Comparison of ENCODE assay signal across 11 mouse cellular contexts in genomic region chr10:71025131-71025894, GRCm38 (mm10).
DNase-seq lines count a peak whose midpoint lies in the region; ATAC-seq and TF ChIP-seq lines count a peak whose summit lies in the region.
"Had no signal": no experiment of that assay in that cellular context is flagged by ENCODE, and none has a peak within 500 bp of the region (broad histone marks: within the 10 kb centered on the region; RNA-seq: fewer than 3 reads in every experiment).

No protein-coding gene starts in this region.

- peak overlapping the region; percentile 27; the same call in 1 of the 2 replicates for H3K27ac ChIP-seq in kidney, adult 2 months (ENCODE audit: insufficient read depth, low read depth, low read length)
- H3K27ac ChIP-seq in lung, embryonic 14.5 days (ENCODE audit: low read depth) = peak overlapping the region; percentile 82
- H3K27ac ChIP-seq in midbrain, embryonic 11.5 days (ENCODE audit: low read depth, low read length) = no peak overlapping the region
- H3K27ac ChIP-seq: hindbrain, embryonic 10.5 days; macrophage had no signal

- H3K4me1 ChIP-seq in kidney, adult 2 months (ENCODE audit: control insufficient read depth, insufficient read depth, low read length) = no peaks in the 10 kb centered on the region
- H3K4me1 ChIP-seq in lung, embryonic 14.5 days (ENCODE audit: insufficient read depth) = peaks cover 27% of the 10 kb centered on the region; the same call in 1 of the 2 replicates
- H3K4me1 ChIP-seq in midbrain, embryonic 11.5 days (ENCODE audit: control insufficient read depth, insufficient read depth, low read length) = no peaks in the 10 kb centered on the region
- H3K4me1 ChIP-seq: hindbrain, embryonic 10.5 days had no signal

- no peak overlapping the region for H3K4me3 ChIP-seq in kidney, adult 2 months (ENCODE audit: insufficient read depth, low read depth, low read length)
- H3K4me3 ChIP-seq in lung, embryonic 14.5 days (ENCODE audit: low read depth, low read length) = no peak overlapping the region
- H3K4me3 ChIP-seq in midbrain, embryonic 11.5 days (ENCODE audit: low read depth, low read length) = no peak overlapping the region
- H3K4me3 ChIP-seq: hindbrain, embryonic 10.5 days had no signal

- intact Hi-C loops in heart, postnatal 25 days (cut with DNase I) = loop anchor here (5.0 kb wide), 1 partner anchor 37 kb away; no protein-coding TSS in a partner anchor

- WGBS in kidney, adult 2 months = 56% methylated on average over 18 of the region's 18 CpGs
- WGBS in lung, embryonic 14.5 days = 29% methylated on average over 18 of the region's 18 CpGs
- 89% methylated on average over 18 of the region's 18 CpGs for WGBS in midbrain, embryonic 11.5 days

- H3K9me3 ChIP-seq in lung, embryonic 14.5 days (ENCODE audit: low read depth, low read length) = no peaks in the 10 kb centered on the region
- no peaks in the 10 kb centered on the region for H3K9me3 ChIP-seq in midbrain, embryonic 11.5 days (ENCODE audit: control insufficient read depth, low read length)
- H3K9me3 ChIP-seq: hindbrain, embryonic 10.5 days had no signal

- TF ChIP-seq POLR2A in kidney, adult 2 months (IDR thresholded peaks at IDR 0.05; ENCODE audit: low read depth, low read length) = no peak

- no peaks in the 10 kb centered on the region for H3K27me3 ChIP-seq in kidney, adult 2 months (replicated peaks; ENCODE audit: control insufficient read depth, insufficient read depth, low read length)
- no peaks in the 10 kb centered on the region for H3K27me3 ChIP-seq in lung, embryonic 14.5 days (ENCODE audit: insufficient read depth, low read length)
- no peaks in the 10 kb centered on the region for H3K27me3 ChIP-seq in midbrain, embryonic 11.5 days (ENCODE audit: control insufficient read depth, insufficient read depth, low read length)

- peak; percentile 16 for DNase-seq in kidney, adult 2 months
- DNase-seq in kidney, adult 18-20 months = no peak
- DNase-seq in heart, adult 11 months = peak; percentile 97
- peak; percentile 37 for DNase-seq in heart, postnatal 25 days (ENCODE audit: low spot score)
- DNase-seq in lung, embryonic 14.5 days = peak; percentile 67
- no peak for DNase-seq in midbrain, embryonic 11.5 days (ENCODE audit: low spot score, missing footprints)
- no peak for DNase-seq in cerebellum, postnatal 4 days (ENCODE audit: low spot score in 2 of 2)
- DNase-seq: cerebellum, adult 11 months had no signal

- peak; percentile 54; the same call in 1 of the 2 replicates for ATAC-seq in lung, embryonic 14.5 days (ENCODE audit: insufficient read depth)
- no peak for ATAC-seq in midbrain, embryonic 11.5 days (ENCODE audit: low FRiP score)
- no peak for ATAC-seq in monocyte, adult 5-6 weeks (replicated peaks; ENCODE audit: insufficient number of reproducible peaks, low FRiP score, low TSS enrichment, poor library complexity, severe bottlenecking)

- H3K9ac ChIP-seq in lung, embryonic 14.5 days = no peak overlapping the region
- no peak overlapping the region for H3K9ac ChIP-seq in midbrain, embryonic 11.5 days (ENCODE audit: low read length)

- no peaks in the 10 kb centered on the region for H3K36me3 ChIP-seq in kidney, adult 2 months (ENCODE audit: control insufficient read depth, insufficient read depth, low read length)
- no peaks in the 10 kb centered on the region for H3K36me3 ChIP-seq in lung, embryonic 14.5 days (ENCODE audit: insufficient read depth)
- no peaks in the 10 kb centered on the region for H3K36me3 ChIP-seq in midbrain, embryonic 11.5 days (ENCODE audit: control insufficient read depth, insufficient read depth, low read length)
- H3K36me3 ChIP-seq: hindbrain, embryonic 10.5 days had no signal

- peak overlapping the region; percentile 48 for H3K4me2 ChIP-seq in lung, embryonic 14.5 days
- no peak overlapping the region for H3K4me2 ChIP-seq in midbrain, embryonic 11.5 days

- no peak for TF ChIP-seq CTCF in kidney, adult 2 months (conservative IDR thresholded peaks at IDR 0.05; ENCODE audit: insufficient read depth, insufficient read length, low read depth, low read length)
- peak; percentile 26 for TF ChIP-seq CTCF in lung, embryonic 14.5 days (IDR thresholded peaks at IDR 0.05; ENCODE audit: low read depth)

Comparison
In these comparisons a context has a peak if more than half of its experiments do, and no peak if none do; other contexts are left out.
1. DNase-seq: peak in kidney, adult 2 months (single experiment), heart, adult 11 months (single experiment), heart, postnatal 25 days (single experiment) and lung, embryonic 14.5 days (single experiment); none in kidney, adult 18-20 months (single experiment), midbrain, embryonic 11.5 days (single experiment) and cerebellum, postnatal 4 days (0 of 2).